Mouse (Mus musculus) liver, embryonic 16.5 days (tissue): ENCODE results near the gene Clic3. TPM values are rescaled to one million over a fixed set of nuclear protein-coding genes. Genes with fewer than 3 reads are reported as not detected.
A peak's percentile ranks its signal among the peaks of the same experiment; 100 is the strongest.

Source experiments
- ATAC-seq: fragments of 200-750 bp; cut with Nextera tagmentation; 2 replicates; pipeline ENCODE4 v1.8.0; 2017; ENCODE audit warnings: low read depth, mild to moderate bottlenecking, moderate number of reproducible peaks, moderate library complexity
- H3K27ac ChIP-seq: fragments of 300-500 bp; sonication (generic); 2 replicates; pipeline ENCODE4 v1.5.1; 2014; ENCODE audit warnings: mild to moderate bottlenecking, low read length
- H3K27me3 ChIP-seq: fragments of 300-500 bp; sonication (generic); 2 replicates; pipeline ENCODE4 v1.6.1; 2014; ENCODE audit warnings: low read depth, low read length, mixed read lengths; ENCODE audit not compliant: control insufficient read depth, insufficient read depth
- H3K36me3 ChIP-seq: fragments of 300-500 bp; sonication (generic); 2 replicates; pipeline ENCODE4 v1.6.1; 2014; ENCODE audit warnings: mild to moderate bottlenecking; ENCODE audit not compliant: control insufficient read depth, insufficient read depth
- H3K4me1 ChIP-seq: fragments of 300-500 bp; sonication (generic); 2 replicates; pipeline ENCODE4 v1.6.1; 2014; ENCODE audit warnings: low read depth, low read length, mixed read lengths; ENCODE audit not compliant: control insufficient read depth
- H3K4me2 ChIP-seq: fragments of 300-500 bp; sonication (generic); 2 replicates; pipeline ENCODE4 v1.6.1; 2014; ENCODE audit warnings: low read depth, low read length, mixed read lengths
- H3K4me3 ChIP-seq: fragments of 300-500 bp; sonication (generic); 2 replicates; pipeline ENCODE4 v1.5.1; 2014; ENCODE audit warnings: low read depth, mild to moderate bottlenecking, low read length
- H3K9ac ChIP-seq: fragments of 300-500 bp; sonication (generic); 2 replicates; pipeline ENCODE4 v1.6.1; 2014; ENCODE audit warnings: low read depth, low read length
- H3K9me3 ChIP-seq: fragments of 300-500 bp; sonication (generic); replicated peaks from 2 replicates; pipeline ENCODE4 v1.6.1; 2016; ENCODE audit warnings: low read length; ENCODE audit not compliant: control insufficient read depth
- WGBS: fragments of 180-500 bp; shearing (Covaris S2); extraction: QIAGEN DNeasy Blood & Tissue Kit; methylation state at CpG from one replicate; pipeline ENCODE4 v1.1.7; 2014; ENCODE audit not compliant: insufficient replicate concordance; 5-methylcytosine and 5-hydroxymethylcytosine counted together
- polyA plus RNA-seq: library from polyadenylated mRNA; unstranded; fragments of >200 nt; fragmentation: Nextera tagmentation; extraction: Ambion mirVana; gene quantifications from 2 replicates; pipeline ENCODE4 v1.2.1, GENCODE M21; 2015

Clic3 gene
- polyA plus RNA-seq, 1 experiment from 2014 or later, result 0.54 TPM

DNA sequence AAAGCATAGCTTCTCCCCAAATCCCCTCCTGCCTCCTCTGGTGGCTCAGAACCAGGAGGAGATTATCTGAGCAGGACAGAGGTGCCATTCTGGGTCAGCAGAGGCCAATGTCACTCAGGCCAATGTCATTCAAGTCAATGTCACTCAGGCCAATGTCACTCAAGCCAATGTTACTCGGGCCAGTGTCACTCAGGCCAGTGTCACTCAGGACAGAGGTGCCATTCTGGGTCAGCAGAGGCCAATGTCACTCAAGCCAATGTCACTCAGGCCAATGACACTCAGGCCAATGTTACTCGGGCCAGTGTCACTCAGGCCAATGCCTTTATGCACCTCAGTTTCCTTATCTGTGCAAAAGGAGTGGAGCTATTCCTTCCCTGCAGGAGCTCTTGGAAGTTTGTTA, 15.9 kb downstream of the Clic3 start:
- H3K36me3 ChIP-seq, result no peaks in the 10 kb centered on the region
- no peak overlapping the region for H3K4me2 ChIP-seq
- H3K4me1 ChIP-seq, result no peaks in the 10 kb centered on the region
- ATAC-seq, result no peak
- no peak overlapping the region for H3K4me3 ChIP-seq
- H3K27ac ChIP-seq, result no peak overlapping the region
- H3K9ac ChIP-seq, result no peak overlapping the region
- no peaks in the 10 kb centered on the region for H3K27me3 ChIP-seq
- H3K9me3 ChIP-seq, result no peaks in the 10 kb centered on the region
- WGBS, result 56% methylated on average over 2 of the region's 2 CpGs

DNA sequence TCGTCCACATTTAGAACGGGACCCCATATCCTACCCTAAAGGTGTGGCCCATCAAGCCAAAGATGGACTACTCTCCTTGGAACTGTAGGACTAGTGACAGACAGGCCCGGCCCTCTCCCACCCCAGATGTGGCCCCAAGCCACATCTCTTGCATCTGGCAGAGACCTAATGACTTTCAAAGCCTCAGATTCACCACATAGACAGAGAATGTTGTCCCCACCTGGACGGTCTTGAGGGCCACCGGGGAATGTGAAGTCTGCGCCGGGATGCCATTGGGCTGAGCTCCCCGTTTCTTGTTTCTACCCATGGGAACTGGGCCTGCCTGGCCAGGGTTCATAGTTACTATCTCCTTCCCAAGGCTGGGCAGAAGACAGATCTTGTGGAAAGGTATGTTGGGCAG, 20.9 kb downstream of the Clic3 start:
- H3K9ac ChIP-seq, result no peak overlapping the region
- no peaks in the 10 kb centered on the region for H3K4me1 ChIP-seq
- ATAC-seq, result no peak
- no peaks in the 10 kb centered on the region for H3K27me3 ChIP-seq
- no peak overlapping the region for H3K4me2 ChIP-seq
- WGBS, result 65% methylated on average over 8 of the region's 8 CpGs
- no peaks in the 10 kb centered on the region for H3K36me3 ChIP-seq
- H3K4me3 ChIP-seq, result no peak overlapping the region
- H3K9me3 ChIP-seq, result no peaks in the 10 kb centered on the region
- no peak overlapping the region for H3K27ac ChIP-seq

DNA sequence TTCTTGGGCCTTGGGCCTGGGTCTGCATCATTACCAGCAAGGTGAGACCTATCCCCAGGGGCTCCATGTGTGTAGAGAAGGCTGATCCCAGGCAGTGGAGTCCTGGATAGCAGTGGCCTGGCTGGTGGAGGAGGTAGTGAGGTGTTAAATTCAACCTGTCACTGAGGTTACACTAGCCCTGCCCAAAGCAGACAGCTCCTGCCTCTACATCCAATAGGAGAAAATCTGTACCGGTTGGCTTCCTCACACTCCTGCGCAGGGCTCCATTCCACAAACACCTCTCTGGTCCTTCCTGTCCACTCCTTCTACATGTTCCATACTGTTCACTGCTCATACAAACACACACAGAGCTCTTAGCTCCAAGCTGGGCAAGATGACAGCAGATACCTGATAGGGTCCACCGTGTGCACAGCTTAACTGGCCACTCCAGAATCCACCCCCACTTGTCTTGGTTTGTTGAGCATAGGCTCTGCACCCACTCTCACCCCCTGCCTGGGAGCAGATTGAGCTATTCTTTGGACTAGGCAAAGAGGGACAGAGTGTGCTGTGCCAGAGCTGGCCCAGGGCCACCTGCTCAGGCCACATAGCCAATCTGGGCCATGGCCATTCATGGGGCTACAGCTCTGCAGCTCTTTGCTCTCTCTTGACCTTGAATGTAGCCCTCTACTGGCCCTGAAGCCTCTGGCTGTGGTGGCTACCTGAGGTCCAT, 21.5 kb downstream of the Clic3 start:
- no peak for ATAC-seq
- Histone ChIP-seq H3K4me3 (no peak overlapping the region), H3K27me3 (no peaks in the 10 kb centered on the region), H3K4me2 (no peak overlapping the region), H3K9ac (no peak overlapping the region), H3K4me1 (no peaks in the 10 kb centered on the region), H3K27ac (no peak overlapping the region), H3K36me3 (no peaks in the 10 kb centered on the region), H3K9me3 (no peaks in the 10 kb centered on the region)
- 80% methylated on average over 3 of the region's 3 CpGs for WGBS

DNA sequence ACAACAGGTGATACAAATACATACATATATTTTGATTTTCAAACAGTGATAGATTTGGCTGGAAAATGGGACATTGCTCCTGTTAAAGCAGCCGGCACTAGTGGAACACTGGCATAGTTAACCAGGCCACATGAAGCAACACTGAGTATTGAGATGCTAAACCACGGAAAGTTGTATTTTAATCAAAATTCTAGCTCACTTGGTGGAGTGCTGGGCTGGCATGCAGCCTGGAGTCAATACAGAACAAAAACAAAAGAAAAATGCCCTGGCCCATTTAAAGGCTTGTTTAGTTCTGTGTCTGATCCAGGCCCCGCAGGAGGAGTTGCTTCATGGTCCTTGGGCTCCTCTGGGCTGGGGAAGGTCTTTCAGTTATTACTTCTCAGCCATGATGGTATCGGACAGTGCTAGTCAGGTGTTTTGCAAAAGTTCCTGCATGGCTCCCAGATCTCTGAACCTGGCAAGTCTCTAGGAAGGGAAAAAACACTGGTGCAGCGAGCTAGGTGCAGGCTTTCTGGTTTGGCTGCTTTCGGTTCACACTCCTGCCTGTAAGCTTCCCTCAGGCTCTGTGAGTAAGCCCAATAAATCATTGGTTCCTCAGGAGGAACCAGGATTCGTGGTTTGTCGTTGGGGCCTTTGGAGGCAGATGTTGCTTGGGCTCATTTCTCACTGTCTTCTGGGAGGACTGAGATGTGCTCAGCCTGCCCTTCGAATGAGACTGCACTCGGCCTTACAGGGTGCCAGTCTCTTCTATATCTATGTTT, 23.1 kb downstream of the Clic3 start:
- Histone ChIP-seq H3K9me3 (no peaks in the 10 kb centered on the region), H3K27me3 (no peaks in the 10 kb centered on the region), H3K27ac (no peak overlapping the region), H3K4me3 (no peak overlapping the region), H3K36me3 (no peaks in the 10 kb centered on the region), H3K9ac (no peak overlapping the region), H3K4me2 (no peak overlapping the region), H3K4me1 (no peaks in the 10 kb centered on the region)
- no peak for ATAC-seq
- WGBS, result 52% methylated on average over 10 of the region's 10 CpGs

DNA sequence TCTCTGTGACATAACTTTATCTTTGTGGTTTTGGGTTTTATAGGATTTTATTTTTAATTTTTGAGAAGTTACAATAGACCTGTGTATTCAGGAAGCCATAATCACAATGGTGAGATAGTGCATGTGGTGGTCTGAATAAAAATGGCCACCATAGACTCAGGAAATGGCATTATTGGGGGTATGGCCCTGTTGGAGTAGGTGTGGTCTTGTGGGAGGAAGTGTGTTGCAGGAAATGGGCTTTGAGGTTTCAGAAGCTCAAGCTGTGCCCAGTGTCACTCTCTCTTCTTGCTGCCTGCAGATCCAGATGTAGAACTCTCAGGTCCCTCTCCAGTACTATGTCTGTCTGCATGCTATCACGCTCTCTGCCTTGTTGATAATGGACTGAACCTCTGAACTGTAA, 23.9 kb downstream of the Clic3 start:
- 0 out of 2 replicates have a peak, but pooled peaks cover 1% of the 10 kb centered on the region for H3K4me1 ChIP-seq
- no peaks in the 10 kb centered on the region for H3K9me3 ChIP-seq
- H3K9ac ChIP-seq, result no peak overlapping the region
- 50% methylated on average over 1 of the region's 1 CpGs for WGBS
- no peak overlapping the region for H3K27ac ChIP-seq
- no peak overlapping the region for H3K4me2 ChIP-seq
- H3K36me3 ChIP-seq, result no peaks in the 10 kb centered on the region
- H3K27me3 ChIP-seq, result no peaks in the 10 kb centered on the region
- no peak for ATAC-seq
- H3K4me3 ChIP-seq, result no peak overlapping the region

DNA sequence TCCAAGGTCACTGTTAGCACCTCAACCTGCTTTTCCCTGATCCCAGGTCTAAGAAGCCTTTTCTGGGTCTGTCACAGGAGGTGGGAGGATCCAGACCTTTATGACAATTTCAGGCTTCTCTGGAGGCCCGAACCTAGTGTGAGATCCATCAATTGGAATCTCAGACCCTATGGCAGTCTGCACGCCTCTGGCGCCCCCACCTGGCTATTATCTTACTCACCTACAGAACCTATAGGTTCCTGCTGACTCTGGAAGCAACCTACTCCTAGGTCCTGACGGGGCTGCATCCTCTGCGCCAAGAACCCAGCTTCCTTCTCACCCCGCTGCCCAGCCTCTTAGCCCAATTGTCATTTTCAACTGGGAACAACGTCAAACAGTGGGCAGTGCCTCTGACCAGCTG, 26.3 kb downstream of the Clic3 start:
- WGBS, result 13% methylated on average over 7 of the region's 7 CpGs
- Histone ChIP-seq H3K36me3 (no peaks in the 10 kb centered on the region), H3K4me1 (peaks cover 2% of the 10 kb centered on the region; the same call in 1 of the 2 replicates), H3K27me3 (no peaks in the 10 kb centered on the region), H3K9ac (no peak overlapping the region), H3K27ac (no peak overlapping the region), H3K4me2 (no peak overlapping the region), H3K4me3 (no peak overlapping the region), H3K9me3 (no peaks in the 10 kb centered on the region)
- no peak for ATAC-seq

DNA sequence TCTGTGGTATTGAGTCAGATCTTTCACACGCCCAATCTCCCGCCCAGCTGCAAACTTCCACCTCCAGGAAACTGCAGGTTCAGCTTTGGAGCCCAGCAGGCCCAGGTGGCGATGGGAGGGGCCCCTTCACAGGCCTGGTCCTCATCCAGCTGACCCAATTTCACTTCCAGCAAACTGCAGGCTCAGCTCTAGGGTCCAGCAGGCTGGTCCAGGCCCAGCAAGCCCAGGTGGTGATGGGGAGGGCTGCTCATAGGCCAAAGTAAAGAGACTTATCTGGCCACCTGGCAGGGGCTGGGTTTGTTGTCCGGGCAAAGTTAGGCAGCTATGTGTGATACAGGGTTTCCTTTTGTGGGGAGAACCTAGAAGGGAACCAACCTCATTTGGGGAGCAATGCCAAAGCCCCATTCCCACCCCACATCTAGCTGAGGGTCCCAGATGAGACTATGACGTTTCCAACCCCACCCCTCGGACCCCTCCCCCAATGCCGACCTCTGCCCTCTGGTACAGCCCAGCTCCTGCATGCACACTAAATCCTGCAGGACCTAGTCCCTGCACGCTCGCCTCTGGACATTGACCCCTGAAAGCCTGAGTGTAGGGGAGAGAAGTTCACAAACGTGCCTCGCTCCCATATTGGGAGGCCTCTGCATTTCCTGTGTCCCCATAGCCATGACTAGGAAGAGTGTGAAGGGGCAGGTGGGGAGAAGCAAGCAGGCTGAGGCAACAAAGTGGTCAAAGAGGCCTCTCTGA, 28.4 kb downstream of the Clic3 start:
- WGBS, result 52% methylated on average over 11 of the region's 11 CpGs
- Histone ChIP-seq H3K27me3 (no peaks in the 10 kb centered on the region), H3K9me3 (no peaks in the 10 kb centered on the region), H3K4me1 (peaks cover 2% of the 10 kb centered on the region; the same call in 1 of the 2 replicates), H3K4me3 (no peak overlapping the region), H3K36me3 (no peaks in the 10 kb centered on the region), H3K4me2 (no peak overlapping the region), H3K9ac (no peak overlapping the region), H3K27ac (peak overlapping the region; percentile 63)
- ATAC-seq, result peak; percentile 88

DNA sequence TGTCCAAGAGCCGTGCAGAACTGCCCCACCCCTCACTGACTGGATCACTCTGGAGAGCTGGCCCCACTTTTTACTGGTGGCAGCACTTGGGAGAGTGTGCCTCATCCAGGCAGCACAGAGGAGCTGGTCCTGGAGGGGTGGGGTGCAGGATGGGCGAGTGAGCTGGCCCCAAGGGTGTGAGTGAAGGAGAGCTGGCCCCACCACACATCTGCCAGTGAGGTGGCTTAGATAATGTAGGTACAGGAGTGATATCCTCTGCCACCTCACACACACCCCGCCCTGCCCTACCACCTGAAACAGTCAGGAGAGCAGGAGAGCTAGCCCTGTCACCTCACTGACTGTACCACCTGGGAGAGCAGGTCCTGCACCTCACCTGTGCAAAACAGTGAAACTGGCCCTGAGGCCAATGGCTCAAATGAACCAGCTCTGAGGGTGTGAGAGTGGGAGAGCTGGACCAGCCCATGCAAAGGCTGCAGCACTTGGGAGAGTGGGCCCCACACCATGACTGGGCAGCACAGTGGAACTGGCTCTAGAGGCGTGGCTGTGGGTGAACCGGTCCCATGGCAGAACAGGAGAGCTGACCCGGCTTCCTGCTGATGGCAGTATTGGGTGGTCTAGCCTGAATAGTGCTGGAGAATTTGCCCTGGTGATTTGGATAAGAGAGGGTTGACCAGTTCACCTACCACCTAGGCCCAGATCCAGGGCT, 31.5 kb downstream of the Clic3 start:
- Histone ChIP-seq H3K36me3 (no peaks in the 10 kb centered on the region), H3K4me2 (no peak overlapping the region), H3K27ac (no peak overlapping the region), H3K4me3 (no peak overlapping the region), H3K9me3 (no peaks in the 10 kb centered on the region), H3K9ac (no peak overlapping the region), H3K4me1 (peaks cover 2% of the 10 kb centered on the region; the same call in 1 of the 2 replicates), H3K27me3 (no peaks in the 10 kb centered on the region)
- ATAC-seq, result no peak
- WGBS, result 55% methylated on average over 6 of the region's 6 CpGs
